Mouse (Mus musculus) C2C12 (cell line): ENCODE results near the gene Ehmt2. TPM values are rescaled to one million over a fixed set of nuclear protein-coding genes. Genes with fewer than 3 reads are reported as not detected.
"Not testable (repeated sequence)": the region's sequence is repeated elsewhere in the genome, so short reads cannot be mapped to it uniquely, and the experiment has no call there.

ENCODE experiments used
- H3K27me3 ChIP-seq: one replicate; pipeline ENCODE4 v1.6.1; 2011; ENCODE audit not compliant: control insufficient read depth, insufficient read depth, insufficient read length
- H3K36me3 ChIP-seq: one replicate; pipeline ENCODE4 v1.6.1; 2011; ENCODE audit not compliant: control insufficient read depth, insufficient read depth
- H3K4me3 ChIP-seq: one replicate; pipeline ENCODE4 v1.5.1; 2011; ENCODE audit warnings: mild to moderate bottlenecking, control low read depth; ENCODE audit not compliant: poor library complexity, insufficient read depth, severe bottlenecking
- H3K79me2 ChIP-seq: one replicate; pipeline ENCODE4 v1.6.1; 2011; ENCODE audit not compliant: control insufficient read depth, insufficient read depth
- H3K79me3 ChIP-seq: one replicate; pipeline ENCODE4 v1.6.1; 2011; ENCODE audit warnings: low read depth, control low read depth
- H3ac ChIP-seq: one replicate; pipeline ENCODE3; 2011; ENCODE audit warnings: low read depth; ENCODE audit not compliant: control insufficient read depth, insufficient read length
- CEBPB ChIP-seq: IDR thresholded peaks from one replicate; pipeline ENCODE4 v1.6.1; 2011; ENCODE audit warnings: low read depth, mild to moderate bottlenecking, control low read depth, moderate library complexity
- CTCF ChIP-seq: IDR thresholded peaks from one replicate; pipeline ENCODE4 v1.5.1; 2011; ENCODE audit not compliant: control insufficient read depth, insufficient read depth, insufficient read length
- FOSL1 ChIP-seq: IDR thresholded peaks from one replicate; pipeline ENCODE4 v1.8.0; 2011; ENCODE audit warnings: mild to moderate bottlenecking, low read length; ENCODE audit not compliant: poor library complexity, insufficient read depth, severe bottlenecking
- MAX ChIP-seq: IDR thresholded peaks from one replicate; pipeline ENCODE4 v1.6.1; 2011; ENCODE audit warnings: mild to moderate bottlenecking, control low read depth
- MYOD1 ChIP-seq: IDR thresholded peaks from one replicate; pipeline ENCODE4 v1.6.1; 2011; ENCODE audit warnings: low read depth; ENCODE audit not compliant: control insufficient read depth, insufficient read length
- MYOG ChIP-seq: IDR thresholded peaks from one replicate; pipeline ENCODE4 v1.6.1; 2011; ENCODE audit not compliant: control insufficient read depth, insufficient read length; ENCODE audit errors: extremely low read depth
- USF1 ChIP-seq: IDR thresholded peaks from one replicate; pipeline ENCODE4 v1.6.1; 2011; ENCODE audit warnings: low read depth, mild to moderate bottlenecking, control low read depth, moderate library complexity
- polyA plus RNA-seq: library from polyadenylated mRNA; unstranded; fragments of >200 nt; fragmentation: generic; extraction: Trizol; gene quantifications from one replicate; pipeline ENCODE4 v1.2.1, GENCODE M21; 2012; ENCODE audit warnings: missing spikeins

Gene Ehmt2
- polyA plus RNA-seq, 1 experiment = 106 TPM

GRCm38 (mm10) chr17:34946486-34947140, 48.3 kb downstream of the Ehmt2 start:
- Histone ChIP-seq H3K36me3 (peaks cover 24% of the 10 kb centered on the region), H3K27me3 (no peaks in the 10 kb centered on the region), H3K4me3 (no peak overlapping the region), H3K79me2 (peaks cover 22% of the 10 kb centered on the region), H3K79me3 (peaks cover 15% of the 10 kb centered on the region), H3ac (no peak overlapping the region)
- TF ChIP-seq FOSL1 (no peak), MYOG (no peak), CTCF (no peak), CEBPB (no peak), USF1 (no peak), MYOD1 (no peak), MAX (no peak)

DNA sequence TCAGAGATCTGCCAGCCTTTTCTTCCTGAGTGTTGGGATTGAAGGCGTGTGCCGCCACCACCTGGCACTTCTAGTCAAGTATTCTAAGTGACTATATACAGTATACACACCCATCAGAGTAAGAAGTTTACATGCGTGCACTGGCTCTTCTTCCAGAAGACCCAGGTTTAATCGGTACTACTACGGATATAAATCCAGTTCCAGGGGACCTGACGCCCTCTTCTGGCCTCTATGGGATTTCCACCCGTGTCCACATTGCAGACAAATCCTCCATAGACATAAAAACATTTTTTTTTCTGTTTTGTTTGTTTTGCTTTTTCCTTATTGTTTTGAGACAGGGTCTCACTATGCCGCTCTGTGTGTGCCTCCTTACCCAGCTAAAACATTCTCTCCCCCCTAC, 49.3 kb downstream of the Ehmt2 start:
- TF ChIP-seq FOSL1 (no peak), CEBPB (no peak), MYOG (no peak), CTCF (peak; percentile 3), MYOD1 (no peak), USF1 (no peak)
- Histone ChIP-seq H3K79me2 (peaks cover 30% of the 10 kb centered on the region), H3K27me3 (no peaks in the 10 kb centered on the region), H3ac (no peak overlapping the region), H3K79me3 (peaks cover 22% of the 10 kb centered on the region), H3K4me3 (no peak overlapping the region), H3K36me3 (peaks cover 28% of the 10 kb centered on the region)

GRCm38 (mm10) chr17:34948721-34949552, 50.7 kb downstream of the Ehmt2 start:
- not testable (repeated sequence) for H3K27me3 ChIP-seq, H3ac ChIP-seq, H3K4me3 ChIP-seq
- Histone ChIP-seq H3K79me2 (peaks cover 30% of the 10 kb centered on the region), H3K36me3 (peaks cover 28% of the 10 kb centered on the region), H3K79me3 (peaks cover 22% of the 10 kb centered on the region)

GRCm38 (mm10) chr17:34949553-34949969, 51.3 kb downstream of the Ehmt2 start:
- Histone ChIP-seq H3K79me3 (peaks cover 22% of the 10 kb centered on the region), H3K36me3 (peaks cover 28% of the 10 kb centered on the region), H3ac (peak overlapping the region; percentile 71), H3K79me2 (peaks cover 30% of the 10 kb centered on the region), H3K4me3 (no peak overlapping the region), H3K27me3 (no peaks in the 10 kb centered on the region)
- no peak for TF ChIP-seq CEBPB
- TF ChIP-seq USF1 = no peak
- TF ChIP-seq FOSL1 = no peak
- TF ChIP-seq MYOG = no peak
- TF ChIP-seq MYOD1 = no peak
- no peak for TF ChIP-seq MAX

GRCm38 (mm10) chr17:34950514-34951455, 52.5 kb downstream of the Ehmt2 start:
- no peak for TF ChIP-seq USF1
- TF ChIP-seq FOSL1 = no peak
- no peak for TF ChIP-seq MYOG
- no peak for TF ChIP-seq MYOD1
- TF ChIP-seq CEBPB = no peak
- no peak for TF ChIP-seq CTCF
- TF ChIP-seq MAX = no peak
- no peaks in the 10 kb centered on the region for H3K27me3 ChIP-seq
- peak overlapping the region; percentile 100 for H3K4me3 ChIP-seq
- peaks cover 30% of the 10 kb centered on the region for H3K79me2 ChIP-seq
- peaks cover 22% of the 10 kb centered on the region for H3K79me3 ChIP-seq
- H3K36me3 ChIP-seq = peaks cover 28% of the 10 kb centered on the region
- H3ac ChIP-seq = peak overlapping the region; percentile 97
